Mouse (Mus musculus) embryonic facial prominence, embryonic 15.5 days (tissue): ENCODE results near the gene Gm36176. TPM values are rescaled to one million over a fixed set of nuclear protein-coding genes. Genes with fewer than 3 reads are reported as not detected.

Source experiments
- ATAC-seq: fragments of 200-750 bp; cut with Nextera tagmentation; 2 replicates; pipeline ENCODE4 v1.8.0; 2017; ENCODE audit warnings: low read depth, moderate TSS enrichment; ENCODE audit not compliant: insufficient number of reproducible peaks, low FRiP score, low TSS enrichment
- H3K27ac ChIP-seq: fragments of 300-500 bp; sonication (generic); replicated peaks from 2 replicates; pipeline ENCODE4 v1.5.1; 2015; ENCODE audit warnings: mild to moderate bottlenecking, inconsistent platforms
- H3K27me3 ChIP-seq: fragments of 300-500 bp; sonication (generic); 2 replicates; pipeline ENCODE4 v1.6.1; 2015; ENCODE audit warnings: inconsistent platforms
- H3K36me3 ChIP-seq: fragments of 300-500 bp; sonication (generic); 2 replicates; pipeline ENCODE4 v1.6.1; 2015; ENCODE audit warnings: mild to moderate bottlenecking, inconsistent platforms
- H3K4me1 ChIP-seq: fragments of 300-500 bp; sonication (generic); 2 replicates; pipeline ENCODE4 v1.6.1; 2015; ENCODE audit warnings: inconsistent platforms
- H3K4me2 ChIP-seq: fragments of 300-500 bp; sonication (generic); replicated peaks from 2 replicates; pipeline ENCODE4 v1.6.1; 2015; ENCODE audit warnings: mild to moderate bottlenecking, inconsistent platforms
- H3K4me3 ChIP-seq: fragments of 300-500 bp; sonication (generic); replicated peaks from 2 replicates; pipeline ENCODE4 v1.5.1; 2015; ENCODE audit warnings: mild to moderate bottlenecking, inconsistent platforms
- H3K9ac ChIP-seq: fragments of 300-500 bp; sonication (generic); 2 replicates; pipeline ENCODE4 v1.6.1; 2015; ENCODE audit warnings: inconsistent platforms
- H3K9me3 ChIP-seq: fragments of 300-500 bp; sonication (generic); replicated peaks from 2 replicates; pipeline ENCODE4 v1.6.1; 2016; ENCODE audit warnings: inconsistent platforms
- WGBS: fragments of 180-500 bp; shearing (Covaris S2); methylation state at CpG from one replicate; pipeline ENCODE4 v1.1.7; 2015; 5-methylcytosine and 5-hydroxymethylcytosine counted together
- polyA plus RNA-seq: library from polyadenylated mRNA; unstranded; fragments of >200 nt; fragmentation: Nextera tagmentation; extraction: Ambion mirVana; gene quantifications from 2 replicates; pipeline ENCODE4 v1.2.1, GENCODE M21; 2015

Gene Gm36176
- polyA plus RNA-seq, 1 experiment from 2014 or later, result 0.73 TPM

DNA sequence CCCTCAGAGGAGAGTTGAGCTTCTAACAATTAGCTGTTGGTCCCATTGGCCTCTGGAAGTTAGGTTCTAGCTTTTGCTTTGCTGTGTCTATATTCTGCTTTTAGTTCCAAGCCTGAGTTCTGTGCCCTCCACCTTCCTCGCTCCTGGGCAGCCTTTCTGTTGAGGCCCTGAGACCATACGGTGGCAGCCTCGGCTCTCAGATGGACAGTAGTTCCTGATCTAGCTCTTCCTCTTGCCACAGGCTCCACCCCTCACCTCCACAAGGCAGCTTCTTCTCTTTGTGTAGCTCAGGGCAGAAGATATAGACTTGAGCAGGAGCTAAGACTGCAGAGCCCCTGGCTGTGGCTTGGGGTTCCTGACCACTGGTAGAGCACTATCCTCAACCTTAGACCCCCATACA is 33.7 kb downstream of the Gm36176 start:
- H3K36me3 ChIP-seq, result no peaks in the 10 kb centered on the region
- no peak overlapping the region for H3K9ac ChIP-seq
- no peak overlapping the region for H3K4me2 ChIP-seq
- no peaks in the 10 kb centered on the region for H3K4me1 ChIP-seq
- WGBS, result 77% methylated on average over 3 of the region's 3 CpGs
- no peaks in the 10 kb centered on the region for H3K9me3 ChIP-seq
- ATAC-seq, result no peak
- H3K27ac ChIP-seq, result no peak overlapping the region
- no peaks in the 10 kb centered on the region for H3K27me3 ChIP-seq
- no peak overlapping the region for H3K4me3 ChIP-seq

DNA sequence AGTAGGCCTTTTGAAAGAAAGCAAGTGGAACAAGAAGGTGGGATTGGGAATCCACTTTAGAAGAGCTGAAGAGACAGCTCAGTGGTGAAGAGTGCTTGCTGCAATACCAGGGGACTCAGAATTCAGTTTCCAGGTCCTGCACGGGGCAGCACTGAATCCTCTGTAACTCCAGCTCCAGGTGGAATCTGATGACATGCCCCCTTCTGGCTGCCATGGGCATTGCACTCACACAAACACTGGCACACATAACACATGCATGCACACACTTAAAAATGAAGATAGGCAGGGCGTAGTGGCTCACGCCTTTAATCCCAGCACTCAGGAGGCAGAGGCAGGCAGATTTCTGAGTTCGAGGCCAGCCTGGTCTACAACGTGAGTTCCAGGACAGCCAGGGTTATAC is 36.0 kb downstream of the Gm36176 start:
- H3K27ac ChIP-seq, result no peak overlapping the region
- H3K9ac ChIP-seq, result no peak overlapping the region
- no peak overlapping the region for H3K4me3 ChIP-seq
- no peak for ATAC-seq
- no peak overlapping the region for H3K4me2 ChIP-seq
- no peaks in the 10 kb centered on the region for H3K4me1 ChIP-seq
- H3K27me3 ChIP-seq, result no peaks in the 10 kb centered on the region
- WGBS, result 83% methylated on average over 5 of the region's 5 CpGs
- H3K9me3 ChIP-seq, result no peaks in the 10 kb centered on the region
- H3K36me3 ChIP-seq, result no peaks in the 10 kb centered on the region

DNA sequence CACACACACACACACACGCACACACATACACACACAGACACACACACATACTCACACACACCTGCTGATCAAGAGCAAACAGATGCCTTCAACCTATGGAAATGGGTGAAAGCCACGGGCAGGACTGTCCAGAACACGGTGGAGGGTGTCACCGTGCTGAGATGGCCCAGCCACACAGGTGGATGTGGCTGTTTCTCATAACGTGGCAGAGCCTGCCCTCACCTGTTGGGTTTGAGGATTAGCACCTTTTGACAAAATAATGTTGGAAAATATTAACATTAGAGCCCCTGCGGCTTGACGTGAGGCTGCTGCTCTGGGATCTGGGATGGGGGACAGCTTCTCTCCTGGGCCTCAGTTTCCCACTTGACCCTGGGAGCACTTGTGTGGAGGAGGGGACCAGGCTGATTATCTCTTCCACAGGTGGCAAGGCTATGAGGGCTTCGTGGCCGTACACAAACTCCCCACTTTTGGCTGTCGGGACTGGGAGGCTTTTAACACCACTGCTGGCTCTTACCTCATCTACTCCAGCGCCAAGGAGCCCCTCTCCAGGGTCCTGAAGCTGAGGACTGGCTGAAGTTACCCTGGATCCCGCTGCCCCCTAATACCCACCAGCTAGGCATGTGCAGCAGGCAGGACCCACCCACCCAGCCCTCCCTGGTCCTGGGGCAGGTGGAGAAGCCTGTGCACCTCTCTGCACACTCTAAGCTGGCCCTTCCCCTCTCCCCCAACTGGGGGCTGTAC is 39.6 kb downstream of the Gm36176 start:
- no peaks in the 10 kb centered on the region for H3K9me3 ChIP-seq
- ATAC-seq, result no peak
- H3K9ac ChIP-seq, result no peak overlapping the region
- 51% methylated on average over 12 of the region's 12 CpGs for WGBS
- H3K4me1 ChIP-seq, result no peaks in the 10 kb centered on the region
- no peaks in the 10 kb centered on the region for H3K36me3 ChIP-seq
- no peak overlapping the region for H3K27ac ChIP-seq
- H3K4me3 ChIP-seq, result no peak overlapping the region
- H3K4me2 ChIP-seq, result no peak overlapping the region
- H3K27me3 ChIP-seq, result no peaks in the 10 kb centered on the region

- no peaks in the 10 kb centered on the region for H3K36me3 ChIP-seq
- ATAC-seq, result no peak
- H3K27ac ChIP-seq, result no peak overlapping the region
- H3K9me3 ChIP-seq, result no peaks in the 10 kb centered on the region
- H3K4me2 ChIP-seq, result no peak overlapping the region
- no peak overlapping the region for H3K4me3 ChIP-seq
- no peaks in the 10 kb centered on the region for H3K4me1 ChIP-seq
- H3K9ac ChIP-seq, result no peak overlapping the region
- WGBS, result 84% methylated on average over 8 of the region's 8 CpGs
- no peaks in the 10 kb centered on the region for H3K27me3 ChIP-seq
Measured at GRCm38 (mm10) chr10:77890987-77891565, 44.5 kb downstream of the Gm36176 start.

- no peaks in the 10 kb centered on the region for H3K27me3 ChIP-seq
- H3K9ac ChIP-seq, result no peak overlapping the region
- H3K4me3 ChIP-seq, result no peak overlapping the region
- no peaks in the 10 kb centered on the region for H3K9me3 ChIP-seq
- no peak overlapping the region for H3K4me2 ChIP-seq
- H3K36me3 ChIP-seq, result no peaks in the 10 kb centered on the region
- ATAC-seq, result no peak
- 52% methylated on average over 5 of the region's 5 CpGs for WGBS
- no peak overlapping the region for H3K27ac ChIP-seq
- H3K4me1 ChIP-seq, result no peaks in the 10 kb centered on the region
Measured at GRCm38 (mm10) chr10:77895562-77895961, 49.0 kb downstream of the Gm36176 start.

Other genes starting within 250 kb of the Gm36176 start
- 323 and 339 TPM in 2 replicates for gene Sumo3, start 240.7 kb upstream of the Gm36176 start, polyA plus RNA-seq
- gene Gm49325, start 240.6 kb upstream of the Gm36176 start, polyA plus RNA-seq, result 3.1 TPM in 1 of 2 replicates, not detected in the other
- 92.2 and 102 TPM in 2 replicates for gene Ube2g2, start 224.5 kb upstream of the Gm36176 start, polyA plus RNA-seq
- gene Tspear, start 160.2 kb upstream of the Gm36176 start, polyA plus RNA-seq, result 3.3 and 3.4 TPM in 2 replicates
- 0.60 and 0.85 TPM in 2 replicates for gene Gm19402, start 156.0 kb upstream of the Gm36176 start, polyA plus RNA-seq
- 1.0 and 1.9 TPM in 2 replicates for gene Gm9508, start 149.6 kb upstream of the Gm36176 start, polyA plus RNA-seq
- gene Gm10272, start 140.2 kb upstream of the Gm36176 start, polyA plus RNA-seq, result 0.59 TPM in 1 of 2 replicates, not detected in the other
- gene Gm10024, start 135.3 kb upstream of the Gm36176 start, polyA plus RNA-seq, result 2.2 and 2.8 TPM in 2 replicates
- gene Gm10142, start 131.0 kb upstream of the Gm36176 start, polyA plus RNA-seq, result 0.56 and 1.5 TPM in 2 replicates
- gene Krtap12-1, start 126.2 kb upstream of the Gm36176 start, polyA plus RNA-seq, result 1.1 and 1.8 TPM in 2 replicates
- gene Gm10100, start 120.3 kb upstream of the Gm36176 start, polyA plus RNA-seq, result 0.75 and 1.2 TPM in 2 replicates
- 1.5 and 1.7 TPM in 2 replicates for gene Gm18596, start 104.2 kb upstream of the Gm36176 start, polyA plus RNA-seq
- 1.5 and 1.9 TPM in 2 replicates for gene Gm9736, start 95.4 kb upstream of the Gm36176 start, polyA plus RNA-seq
- gene Gm3233, start 87.1 kb upstream of the Gm36176 start, polyA plus RNA-seq, result 0.41 and 0.77 TPM in 2 replicates
- gene Gm3238, start 75.5 kb upstream of the Gm36176 start, polyA plus RNA-seq, result 0.92 TPM in 1 of 2 replicates, not detected in the other
- 1.3 and 1.7 TPM in 2 replicates for gene Gm7138, start 69.9 kb upstream of the Gm36176 start, polyA plus RNA-seq
- not detected in 2 replicates for gene Gm3250, start 64.3 kb upstream of the Gm36176 start, polyA plus RNA-seq
- 0.54 TPM in 1 of 2 replicates, not detected in the other for gene Gm7137, start 58.6 kb upstream of the Gm36176 start, polyA plus RNA-seq
- gene Gm9639, start 51.7 kb upstream of the Gm36176 start, polyA plus RNA-seq, result 0.91 and 1.0 TPM in 2 replicates
- gene Gm19668, start 47.7 kb upstream of the Gm36176 start, polyA plus RNA-seq, result 0.24 and 0.55 TPM in 2 replicates
- 2.0 and 2.1 TPM in 2 replicates for gene Gm9507, start 35.0 kb upstream of the Gm36176 start, polyA plus RNA-seq
- gene Gm2696, start 32.1 kb upstream of the Gm36176 start, polyA plus RNA-seq, result 2.8 and 3.4 TPM in 2 replicates
- 2.6 and 5.3 TPM in 2 replicates for gene Krtap10-4, start 19.7 kb upstream of the Gm36176 start, polyA plus RNA-seq
- gene Krtap10-10, start 10.9 kb upstream of the Gm36176 start, polyA plus RNA-seq, result 2.9 and 3.8 TPM in 2 replicates
- gene Gm10318, start 6.1 kb downstream of the Gm36176 start, polyA plus RNA-seq, result 3.0 and 3.4 TPM in 2 replicates
- gene Gm3285, start 15.2 kb downstream of the Gm36176 start, polyA plus RNA-seq, result 2.4 and 3.3 TPM in 2 replicates
- gene Lrrc3, start 55.7 kb downstream of the Gm36176 start, polyA plus RNA-seq, result 4.3 and 5.0 TPM in 2 replicates
- gene Trpm2, start 123.8 kb downstream of the Gm36176 start, polyA plus RNA-seq, result 0.60 and 0.79 TPM in 2 replicates
- gene 1810043G02Rik, start 131.7 kb downstream of the Gm36176 start, polyA plus RNA-seq, result 31.0 and 32.7 TPM in 2 replicates
- 129 and 148 TPM in 2 replicates for gene Pfkl, start 163.3 kb downstream of the Gm36176 start, polyA plus RNA-seq
- 0.39 and 0.65 TPM in 2 replicates for gene Dnmt3l, start 195.1 kb downstream of the Gm36176 start, polyA plus RNA-seq
- gene Aire, start 196.8 kb downstream of the Gm36176 start, polyA plus RNA-seq, result 0.30 and 0.31 TPM in 2 replicates
- gene Icosl, start 222.5 kb downstream of the Gm36176 start, polyA plus RNA-seq, result 5.3 and 5.5 TPM in 2 replicates